Mouse (Mus musculus): Measurements from ENCODE around the gene Cbx8.

The Cbx8 gene

DNA sequence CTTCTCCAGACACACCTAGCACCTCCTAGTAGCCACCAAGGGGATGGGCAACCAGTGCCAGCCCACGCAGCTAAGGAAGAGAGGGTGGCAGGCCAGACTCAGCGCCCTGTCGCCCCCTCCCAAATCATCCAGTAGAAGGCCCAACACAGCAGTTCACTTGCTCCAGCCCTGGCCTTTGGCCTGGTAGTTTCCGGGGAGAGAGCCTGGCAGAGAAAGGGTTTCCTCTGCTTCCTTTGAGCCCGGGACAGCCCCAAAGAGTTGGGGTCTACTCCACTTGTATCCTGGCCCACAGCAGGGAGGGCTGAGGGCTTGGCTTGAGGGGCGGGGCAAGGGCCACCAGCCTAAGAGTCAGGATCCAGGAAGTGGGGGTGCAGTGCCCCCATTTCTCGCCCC is 38.7 kb upstream of the Cbx8 start:
- DNase-seq (ENCODE audit: extremely low read depth, low read depth, low spot score) = no peak

GRCm38 (mm10) chr11:119078691-119079444 is 38.1 kb upstream of the Cbx8 start:
- DNase-seq (ENCODE audit: extremely low read depth, low read depth, low spot score) = no peak

- no peak for DNase-seq (ENCODE audit: extremely low read depth, low read depth, low spot score)
Measured at GRCm38 (mm10) chr11:119077755-119078154, 37.0 kb upstream of the Cbx8 start.

GRCm38 (mm10) chr11:119075805-119076204 is 35.0 kb upstream of the Cbx8 start:
- DNase-seq (ENCODE audit: extremely low read depth, low read depth, low spot score) = no peak

DNA sequence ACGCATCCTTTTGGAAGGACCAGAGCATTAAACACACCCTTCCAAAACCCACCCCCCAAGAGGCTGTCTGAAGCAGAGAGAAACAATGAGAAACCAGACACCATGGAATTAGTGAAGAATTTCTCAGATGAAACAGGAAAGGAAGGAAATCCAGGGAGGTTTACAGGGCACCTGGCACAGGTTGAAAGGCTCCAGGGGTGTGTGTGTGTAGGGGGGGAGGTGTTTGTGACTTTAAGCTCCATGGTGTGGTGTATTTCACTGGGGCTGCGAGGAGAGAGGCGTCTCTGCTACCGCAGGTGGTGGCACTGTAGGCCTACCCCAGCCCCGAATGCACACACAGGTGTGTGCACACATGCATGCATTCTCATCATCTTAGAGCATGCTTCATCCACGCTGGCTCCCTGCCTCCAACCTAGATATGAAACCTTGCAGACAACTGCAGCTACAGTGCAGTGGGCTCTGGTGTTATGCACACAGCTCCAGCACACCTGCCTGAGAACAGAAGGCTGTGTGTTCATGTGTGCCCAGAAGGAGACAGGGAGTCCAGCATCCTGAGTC is 33.2 kb upstream of the Cbx8 start:
- no peak for DNase-seq (ENCODE audit: extremely low read depth, low read depth, low spot score)

GRCm38 (mm10) chr11:119072986-119073385 is 32.2 kb upstream of the Cbx8 start:
- no peak for DNase-seq (ENCODE audit: extremely low read depth, low read depth, low spot score)

GRCm38 (mm10) chr11:119072239-119072638 is 31.5 kb upstream of the Cbx8 start:
- no peak for DNase-seq (ENCODE audit: extremely low read depth, low read depth, low spot score)

DNA sequence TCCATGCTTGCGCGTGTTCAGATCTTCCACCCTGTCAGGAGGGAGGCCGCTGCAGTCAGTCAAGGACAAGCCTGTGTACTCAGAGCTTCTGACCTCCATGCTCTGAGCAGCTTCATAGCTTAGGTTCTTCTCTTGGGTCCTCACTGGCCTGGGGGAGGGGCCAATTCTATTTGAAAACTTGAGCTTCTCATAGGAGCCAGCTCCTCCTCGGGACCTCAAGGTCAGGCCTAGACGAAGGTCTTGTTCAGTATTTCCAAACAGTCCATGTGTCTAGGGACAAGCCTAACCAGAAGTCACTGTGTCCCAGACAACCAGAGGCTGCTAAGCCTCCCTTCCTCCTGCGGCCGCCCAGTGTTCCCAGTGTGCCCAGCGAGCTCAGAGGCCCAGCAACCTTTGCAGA is 26.1 kb upstream of the Cbx8 start:
- no peak for DNase-seq (ENCODE audit: extremely low read depth, low read depth, low spot score)

DNA sequence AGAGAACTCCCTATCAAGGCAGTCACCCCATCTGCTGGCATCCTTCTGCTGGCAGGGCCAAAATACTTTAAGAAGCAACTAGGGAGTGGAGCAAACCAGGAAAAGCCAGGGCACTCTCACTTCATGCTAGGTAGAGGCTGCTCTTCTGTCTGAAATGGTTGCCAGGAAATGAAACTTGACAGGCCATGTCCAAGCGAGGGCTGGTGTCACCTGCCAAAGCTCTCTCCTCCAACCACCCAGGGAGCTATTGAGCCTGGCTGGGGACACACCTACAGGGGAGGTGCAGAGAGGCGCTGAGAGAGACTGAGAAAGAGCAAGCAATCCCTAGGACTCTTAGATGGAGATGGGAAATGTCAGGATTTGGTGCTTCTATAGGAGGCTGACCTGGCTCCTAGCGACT is 18.5 kb upstream of the Cbx8 start:
- no peak for DNase-seq (ENCODE audit: extremely low read depth, low read depth, low spot score)

- no peak for DNase-seq (ENCODE audit: extremely low read depth, low read depth, low spot score)
Measured at GRCm38 (mm10) chr11:119058041-119058995, 17.5 kb upstream of the Cbx8 start.

DNA sequence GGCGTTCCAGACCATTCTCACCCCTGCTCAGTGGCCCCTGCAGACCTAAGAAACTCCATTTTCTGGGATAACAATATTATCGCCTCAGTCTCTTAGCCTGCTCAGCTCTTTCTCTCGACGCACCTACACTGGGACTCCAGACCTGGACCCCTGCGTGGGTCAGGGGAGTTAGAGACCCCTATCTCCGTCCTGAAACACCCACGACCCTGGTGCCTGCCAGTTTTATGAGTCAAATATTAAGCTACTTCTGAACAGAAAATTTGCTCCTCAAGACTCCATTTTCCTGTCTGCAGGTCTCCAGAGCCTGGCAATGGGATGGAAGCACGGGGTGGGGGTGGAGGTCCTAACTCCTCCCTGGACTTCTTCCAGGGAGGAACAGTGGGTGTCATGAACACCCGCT is 16.5 kb upstream of the Cbx8 start:
- DNase-seq (ENCODE audit: extremely low read depth, low read depth, low spot score) = no peak

- no peak for DNase-seq (ENCODE audit: extremely low read depth, low read depth, low spot score)
Measured at GRCm38 (mm10) chr11:119056301-119057211, 15.8 kb upstream of the Cbx8 start.

GRCm38 (mm10) chr11:119055571-119056131 is 14.9 kb upstream of the Cbx8 start:
- DNase-seq (ENCODE audit: extremely low read depth, low read depth, low spot score) = no peak

- DNase-seq (ENCODE audit: extremely low read depth, low read depth, low spot score) = no peak
Measured at GRCm38 (mm10) chr11:119054351-119055345, 13.9 kb upstream of the Cbx8 start.

- no peak for DNase-seq (ENCODE audit: extremely low read depth, low read depth, low spot score)
Measured at GRCm38 (mm10) chr11:119053738-119054350, 13.1 kb upstream of the Cbx8 start.

DNA sequence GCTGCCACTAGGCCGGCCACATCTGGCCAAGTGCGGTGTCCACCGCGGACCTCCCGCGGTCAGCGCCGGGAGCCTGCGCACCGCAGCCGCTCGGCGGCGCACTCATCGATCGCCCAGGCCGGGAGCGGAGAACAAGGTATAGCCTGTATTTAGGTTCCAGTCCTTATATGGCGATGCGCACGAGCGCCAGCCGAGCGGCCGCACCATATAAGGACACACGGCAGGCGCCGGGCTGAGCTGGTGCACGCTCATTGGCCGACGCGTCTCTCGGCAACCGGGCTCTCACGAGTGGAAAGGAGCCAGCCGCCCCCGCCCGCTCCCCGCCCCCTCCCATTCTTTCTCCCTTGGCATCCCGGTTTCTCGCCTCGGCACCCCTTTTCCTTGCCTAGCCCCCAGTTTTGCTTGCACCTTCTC is 12.5 kb upstream of the Cbx8 start:
- DNase-seq (ENCODE audit: extremely low read depth, low read depth, low spot score) = no peak

GRCm38 (mm10) chr11:119052661-119053256 is 12.0 kb upstream of the Cbx8 start:
- DNase-seq (ENCODE audit: extremely low read depth, low read depth, low spot score) = no peak

DNA sequence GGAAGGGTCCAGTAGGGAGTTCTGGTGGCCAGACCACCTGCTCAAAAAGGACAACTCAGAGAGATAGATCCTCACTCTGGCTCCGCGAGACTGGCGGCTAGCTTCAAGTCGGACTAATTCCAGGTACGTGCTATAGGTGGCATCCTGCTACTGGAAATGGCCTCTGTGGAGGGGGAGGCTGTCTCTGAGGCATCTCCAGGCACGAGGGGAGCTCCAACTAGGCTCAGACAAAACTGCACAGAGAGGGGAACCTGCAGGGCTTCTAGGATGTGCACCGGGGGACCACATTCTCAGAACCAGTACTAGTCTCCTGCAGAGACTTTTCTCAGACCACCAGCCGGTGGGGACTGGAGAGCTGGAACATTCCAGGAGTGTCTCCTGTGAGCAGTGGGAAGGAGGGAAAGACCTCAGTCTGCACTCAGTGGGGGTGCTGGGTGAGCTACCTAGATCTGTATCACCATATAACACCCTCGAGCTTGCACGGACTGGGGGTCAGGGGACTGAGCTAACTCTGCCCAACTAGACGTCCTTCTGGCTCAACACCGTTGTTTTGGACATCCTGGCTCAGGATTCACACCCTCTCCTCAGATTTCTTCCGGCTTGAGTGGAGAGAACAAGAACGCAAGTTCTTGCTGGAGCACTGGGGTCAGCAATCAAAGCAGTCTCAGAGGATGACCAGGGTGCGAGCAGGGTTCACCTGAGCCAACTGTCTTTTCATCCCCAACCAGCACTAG is 11.3 kb upstream of the Cbx8 start:
- DNase-seq (ENCODE audit: extremely low read depth, low read depth, low spot score) = no peak
